Mouse (Mus musculus) kidney, adult 2 months (tissue): ENCODE data around the gene Ttc28. TPM values are rescaled to one million over a fixed set of nuclear protein-coding genes. Genes with fewer than 3 reads are reported as not detected.
A peak's percentile ranks its signal among the peaks of the same experiment; 100 is the strongest.
"Not testable (repeated sequence)": the region's sequence is repeated elsewhere in the genome, so short reads cannot be mapped to it uniquely, and the experiment has no call there.

ENCODE experiments used
- DNase-seq: peaks from one replicate; pipeline ENCODE4 v3.0.0; 2021
- H3K27ac ChIP-seq: fragments of 200-500 bp; 2 replicates; pipeline ENCODE4 v1.5.1; 2012; ENCODE audit warnings: low read depth, low read length, control low read depth, inconsistent platforms; ENCODE audit not compliant: insufficient read depth
- H3K27me3 ChIP-seq: fragments of 200-500 bp; replicated peaks from 2 replicates; pipeline ENCODE4 v1.6.1; 2012; ENCODE audit warnings: mild to moderate bottlenecking, moderate library complexity, low read length, inconsistent platforms; ENCODE audit not compliant: control insufficient read depth, insufficient read depth
- H3K36me3 ChIP-seq: fragments of 200-500 bp; 2 replicates; pipeline ENCODE4 v1.6.1; 2012; ENCODE audit warnings: mild to moderate bottlenecking, moderate library complexity, low read length, inconsistent platforms; ENCODE audit not compliant: control insufficient read depth, insufficient read depth
- H3K4me1 ChIP-seq: fragments of 200-500 bp; 2 replicates; pipeline ENCODE4 v1.6.1; 2011; ENCODE audit warnings: low read length; ENCODE audit not compliant: control insufficient read depth, insufficient read depth
- H3K4me3 ChIP-seq: fragments of 200-500 bp; 2 replicates; pipeline ENCODE4 v1.5.1; 2011; ENCODE audit warnings: mild to moderate bottlenecking, low read depth, low read length, control low read depth; ENCODE audit not compliant: insufficient read depth
- CTCF ChIP-seq: fragments of 200-500 bp; conservative IDR thresholded peaks from 2 replicates; pipeline ENCODE4 v1.5.1; 2011; ENCODE audit warnings: low read depth, mild to moderate bottlenecking, control low read depth, low read length, moderate library complexity, mixed read lengths; ENCODE audit not compliant: insufficient read depth, insufficient read length
- POLR2A ChIP-seq: fragments of 200-500 bp; IDR thresholded peaks from one replicate; pipeline ENCODE4 v1.6.1; 2011; ENCODE audit warnings: low read depth, low read length, control low read depth
- WGBS: fragments of 180-500 bp; shearing (Covaris S2); methylation state at CpG from one replicate; pipeline ENCODE4 v1.1.7; 2018; 5-methylcytosine and 5-hydroxymethylcytosine counted together
- polyA plus RNA-seq: library from polyadenylated mRNA; depleted of rRNA; stranded (reverse); fragments of >200 nt; gene quantifications from 2 replicates; pipeline ENCODE4 v1.2.3, GENCODE M21; 2012; rRNA removed

Ttc28 gene
- polyA plus RNA-seq, result 6.6 TPM in 2 replicates

GRCm38 (mm10) chr5:110879584-110880374 is at the start of gene Ttc28:
Gene Ttc28 (plus strand): TSS chr5:110879803.
- DNase-seq, result peak; percentile 88
- Histone ChIP-seq H3K4me3 (peak within 1 kb of the TSS; percentile 92), H3K27me3 (no peaks in the 10 kb centered on the region), H3K36me3 (no peaks in the 10 kb centered on the region), H3K27ac (0 out of 2 replicates have a peak within 1 kb of the TSS, but pooled peaks have one; percentile 30), H3K4me1 (no peaks in the 10 kb centered on the region; the same call in 1 of the 2 replicates)
- 1% methylated on average over 100 of the region's 101 CpGs for WGBS
- TF ChIP-seq CTCF (no peak), POLR2A (no peak)

- TF ChIP-seq CTCF (no peak), POLR2A (no peak)
- DNase-seq, result no peak
- Histone ChIP-seq H3K27me3 (no peaks in the 10 kb centered on the region), H3K4me3 (no peak overlapping the region), H3K27ac (no peak overlapping the region), H3K36me3 (no peaks in the 10 kb centered on the region), H3K4me1 (peaks cover 18% of the 10 kb centered on the region)
- WGBS, result 97% methylated on average over 5 of the region's 5 CpGs
Observed at GRCm38 (mm10) chr5:110831036-110831720, 48.4 kb upstream of the Ttc28 start.

- Histone ChIP-seq H3K36me3 (no peaks in the 10 kb centered on the region), H3K4me1 (peaks cover 5% of the 10 kb centered on the region; the same call in 1 of the 2 replicates), H3K4me3 (no peak overlapping the region), H3K27me3 (no peaks in the 10 kb centered on the region), H3K27ac (no peak overlapping the region)
- peak; percentile 59 for DNase-seq
- 43% methylated on average over 3 of the region's 3 CpGs for WGBS
- TF ChIP-seq POLR2A (no peak), CTCF (peak; percentile 61)
Observed at GRCm38 (mm10) chr5:110835959-110836358, 43.6 kb upstream of the Ttc28 start.

- H3K4me3 ChIP-seq, H3K27ac ChIP-seq, DNase-seq, H3K36me3 ChIP-seq, H3K27me3 ChIP-seq, H3K4me1 ChIP-seq: not testable (repeated sequence)
- WGBS, result 87% methylated on average over 5 of the region's 5 CpGs
Observed at GRCm38 (mm10) chr5:110838016-110838415, 41.6 kb upstream of the Ttc28 start.

GRCm38 (mm10) chr5:110839038-110839677 is 40.4 kb upstream of the Ttc28 start:
- Histone ChIP-seq H3K4me3 (peak overlapping the region; percentile 81), H3K4me1 (peaks cover 5% of the 10 kb centered on the region; the same call in 1 of the 2 replicates), H3K27me3 (no peaks in the 10 kb centered on the region), H3K27ac (peak overlapping the region; percentile 59), H3K36me3 (no peaks in the 10 kb centered on the region)
- TF ChIP-seq CTCF (no peak), POLR2A (no peak)
- WGBS, result 4% methylated on average over 28 of the region's 28 CpGs
- DNase-seq, result no peak

DNA sequence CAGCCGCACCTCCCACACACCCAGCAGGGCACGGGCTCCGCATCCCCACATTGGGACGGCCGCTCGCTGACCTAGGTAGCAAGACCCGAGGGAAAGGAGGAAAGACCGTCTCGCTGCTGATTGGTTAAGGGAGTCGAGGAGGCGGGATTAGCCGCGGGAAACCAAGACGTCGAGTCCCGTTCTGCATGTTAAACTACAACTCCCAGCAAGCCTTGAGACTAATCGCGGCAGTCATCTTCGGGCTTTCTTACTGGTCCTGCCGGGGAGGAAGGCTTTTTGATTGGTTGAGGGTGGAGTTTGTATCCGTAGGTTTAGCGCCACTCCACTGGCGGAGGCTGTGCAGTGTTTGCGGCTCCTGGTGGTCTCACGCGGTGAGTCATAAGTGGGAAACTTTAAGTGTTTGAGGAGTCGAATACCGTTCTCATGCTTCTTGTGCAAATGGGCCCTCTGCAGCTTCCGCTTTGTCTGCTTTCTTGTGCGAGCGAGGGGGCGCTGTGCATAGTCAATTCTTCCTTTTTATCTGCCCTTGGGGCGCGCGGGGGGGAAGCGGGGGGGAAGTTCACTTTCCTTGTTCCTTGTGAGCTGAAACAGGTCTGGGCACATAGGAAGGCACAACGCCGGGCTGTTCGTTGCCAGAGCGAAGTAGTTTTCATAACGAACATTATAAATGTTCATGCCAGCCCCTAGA is 39.8 kb upstream of the Ttc28 start, which contains the start of the genes Hscb and Chek2:
TSS of gene Hscb (minus strand) at position 100 of the 688 bp plus-strand sequence.
TSS of gene Chek2 (plus strand) at position 302 of the 688 bp plus-strand sequence.
- Histone ChIP-seq H3K4me3 (peak within 1 kb of the TSS; percentile 81), H3K36me3 (no peaks in the 10 kb centered on the region), H3K27ac (peak within 1 kb of the TSS; percentile 59), H3K4me1 (peaks cover 5% of the 10 kb centered on the region; the same call in 1 of the 2 replicates), H3K27me3 (no peaks in the 10 kb centered on the region)
- peak; percentile 100 for DNase-seq
- WGBS, result under 1% methylated on average over 41 of the region's 41 CpGs
- peak; percentile 41 for TF ChIP-seq CTCF
- peak; percentile 25 for TF ChIP-seq POLR2A
